Mouse (Mus musculus): Measurements from ENCODE around the gene Fam122b. TPM values are rescaled to one million over a fixed set of nuclear protein-coding genes. Genes with fewer than 3 reads are reported as not detected.

The Fam122b gene
- polyA plus RNA-seq, 1 experiment from 2014 or later, result 3.7 TPM

DNA sequence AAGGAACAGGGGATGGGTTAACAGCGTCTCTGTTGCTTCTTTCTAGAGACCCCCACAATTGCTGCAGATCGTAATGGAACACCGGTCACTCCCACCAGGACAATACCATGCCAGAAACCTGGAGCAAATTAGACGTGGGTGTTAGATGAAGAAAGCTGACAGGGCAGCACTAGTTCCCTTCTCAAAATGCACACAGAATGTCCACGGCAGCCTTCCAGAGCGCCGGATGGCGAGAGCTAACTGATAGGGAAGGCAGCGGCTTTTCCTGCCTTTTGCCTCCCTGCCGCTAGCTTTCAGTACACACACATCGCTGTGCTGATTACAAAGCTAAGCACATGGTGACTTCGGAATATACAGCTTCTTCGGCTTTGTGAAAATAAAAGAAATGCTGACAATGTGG, 37.6 kb downstream of the Fam122b start:
- H3K9me3 ChIP-seq, result no peaks in the 10 kb centered on the region
- 31% methylated on average over 13 of the region's 13 CpGs for WGBS
- H3K4me1 ChIP-seq (replicated peaks), result no peaks in the 10 kb centered on the region
- H3K36me3 ChIP-seq, result no peaks in the 10 kb centered on the region
- H3K4me2 ChIP-seq, result peak overlapping the region; percentile 54
- 0 out of 2 replicates have a peak overlapping the region, but pooled peaks have one; percentile 27 for H3K9ac ChIP-seq
- no peaks in the 10 kb centered on the region for H3K27me3 ChIP-seq
- H3K4me3 ChIP-seq, result peak overlapping the region; percentile 33
- H3K27ac ChIP-seq (replicated peaks), result no peak overlapping the region
- ATAC-seq (ENCODE audit: low FRiP score, low read depth), result peak; percentile 42; the same call in 1 of the 2 replicates

- H3K27me3 ChIP-seq, result no peaks in the 10 kb centered on the region
- no peaks in the 10 kb centered on the region for H3K36me3 ChIP-seq
- H3K4me3 ChIP-seq, result no peak overlapping the region
- no peak overlapping the region for H3K4me2 ChIP-seq
- no peaks in the 10 kb centered on the region for H3K9me3 ChIP-seq
- no peak overlapping the region for H3K27ac ChIP-seq (replicated peaks)
- 57% methylated on average over 6 of the region's 6 CpGs for WGBS
- ATAC-seq (ENCODE audit: low FRiP score, low read depth), result no peak
- no peaks in the 10 kb centered on the region for H3K4me1 ChIP-seq (replicated peaks)
- no peak overlapping the region for H3K9ac ChIP-seq
Measured at GRCm38 (mm10) chrX:53224353-53224944, 45.2 kb downstream of the Fam122b start.

GRCm38 (mm10) chrX:53220855-53221254, 48.8 kb downstream of the Fam122b start:
- Histone ChIP-seq H3K27me3 (no peaks in the 10 kb centered on the region), H3K27ac (replicated peaks) (no peak overlapping the region), H3K9ac (no peak overlapping the region), H3K4me3 (no peak overlapping the region), H3K9me3 (no peaks in the 10 kb centered on the region), H3K4me1 (replicated peaks) (no peaks in the 10 kb centered on the region), H3K36me3 (no peaks in the 10 kb centered on the region), H3K4me2 (no peak overlapping the region)
- no peak for ATAC-seq (ENCODE audit: low FRiP score, low read depth)
- WGBS, result 69% methylated on average over 9 of the region's 9 CpGs

DNA sequence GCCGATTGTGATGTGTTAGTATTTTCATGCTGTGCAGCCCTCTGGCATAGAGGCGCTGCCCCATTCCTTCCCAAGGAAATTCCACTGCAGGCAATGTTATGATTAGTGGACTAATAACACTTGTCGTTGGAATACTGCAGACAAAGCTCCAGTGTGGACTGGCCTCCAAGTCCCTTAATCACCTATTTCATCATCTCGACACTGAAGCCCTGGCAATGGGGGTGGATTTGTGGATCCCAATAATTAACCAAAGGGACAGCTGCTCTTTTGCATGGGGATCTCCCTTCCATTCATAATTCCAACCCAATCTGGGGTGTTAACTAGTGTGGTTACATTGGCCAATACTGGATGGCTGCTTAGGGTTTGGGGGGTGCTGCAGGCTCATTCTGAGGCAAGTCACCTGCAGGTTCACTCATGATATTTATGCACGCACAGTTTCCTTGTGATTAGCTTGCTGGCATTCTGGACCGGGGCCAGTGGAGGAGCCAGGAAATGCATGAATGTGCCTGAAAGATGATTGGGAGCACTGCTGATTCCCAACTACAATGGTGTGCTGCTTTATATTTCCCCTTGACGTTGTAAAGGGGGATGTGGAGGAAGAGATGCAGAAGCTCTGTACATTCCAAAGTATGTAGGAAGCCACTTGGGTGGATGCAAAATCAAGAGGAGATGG, 54.9 kb downstream of the Fam122b start:
- no peak overlapping the region for H3K4me2 ChIP-seq
- no peaks in the 10 kb centered on the region for H3K27me3 ChIP-seq
- H3K4me3 ChIP-seq, result no peak overlapping the region
- H3K9me3 ChIP-seq, result no peaks in the 10 kb centered on the region
- no peak overlapping the region for H3K27ac ChIP-seq (replicated peaks)
- peak; percentile 63; the same call in 1 of the 2 replicates for ATAC-seq (ENCODE audit: low FRiP score, low read depth)
- H3K9ac ChIP-seq, result no peak overlapping the region
- no peaks in the 10 kb centered on the region for H3K4me1 ChIP-seq (replicated peaks)
- 54% methylated on average over 7 of the region's 7 CpGs for WGBS
- H3K36me3 ChIP-seq, result no peaks in the 10 kb centered on the region

DNA sequence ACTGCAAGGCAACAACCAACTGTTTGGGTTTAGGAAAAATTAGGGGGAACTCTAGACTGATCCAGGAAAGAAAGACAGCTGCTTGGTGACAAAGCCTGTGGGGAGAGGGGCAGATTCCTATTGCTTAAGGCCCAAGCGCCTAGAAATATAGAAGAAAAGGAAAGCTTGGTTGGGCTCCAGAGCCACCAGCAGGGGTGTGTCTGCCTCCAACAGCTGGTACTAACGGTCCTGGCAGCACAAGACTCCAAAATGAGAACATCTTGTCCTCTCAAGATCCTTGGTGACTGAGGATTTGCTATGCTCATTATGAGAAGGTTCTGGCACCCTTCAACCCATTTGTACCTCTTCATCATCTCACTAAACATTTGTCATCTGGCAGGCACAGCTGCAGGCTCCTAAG, 55.8 kb downstream of the Fam122b start:
- Histone ChIP-seq H3K27me3 (no peaks in the 10 kb centered on the region), H3K36me3 (no peaks in the 10 kb centered on the region), H3K4me1 (replicated peaks) (no peaks in the 10 kb centered on the region), H3K4me2 (no peak overlapping the region), H3K4me3 (no peak overlapping the region), H3K9ac (no peak overlapping the region), H3K27ac (replicated peaks) (no peak overlapping the region), H3K9me3 (no peaks in the 10 kb centered on the region)
- no peak for ATAC-seq (ENCODE audit: low FRiP score, low read depth)
- WGBS, result 71% methylated on average over 2 of the region's 2 CpGs

- no peaks in the 10 kb centered on the region for H3K36me3 ChIP-seq
- H3K4me2 ChIP-seq, result no peak overlapping the region
- 46% methylated on average over 9 of the region's 9 CpGs for WGBS
- 0 out of 2 replicates have a peak overlapping the region, but pooled peaks have one; percentile 34 for H3K27ac ChIP-seq (replicated peaks)
- no peaks in the 10 kb centered on the region for H3K4me1 ChIP-seq (replicated peaks)
- no peak overlapping the region for H3K9ac ChIP-seq
- no peak overlapping the region for H3K4me3 ChIP-seq
- no peak for ATAC-seq (ENCODE audit: low FRiP score, low read depth)
- no peaks in the 10 kb centered on the region for H3K9me3 ChIP-seq
- H3K27me3 ChIP-seq, result no peaks in the 10 kb centered on the region
Measured at GRCm38 (mm10) chrX:53212485-53212884, 57.1 kb downstream of the Fam122b start.

- Histone ChIP-seq H3K4me2 (no peak overlapping the region), H3K27ac (replicated peaks) (peak overlapping the region; percentile 61; the same call in 1 of the 2 replicates), H3K9me3 (no peaks in the 10 kb centered on the region), H3K9ac (no peak overlapping the region), H3K4me1 (replicated peaks) (no peaks in the 10 kb centered on the region), H3K36me3 (no peaks in the 10 kb centered on the region), H3K27me3 (no peaks in the 10 kb centered on the region), H3K4me3 (no peak overlapping the region)
- ATAC-seq (ENCODE audit: low FRiP score, low read depth), result peak; percentile 79
- WGBS, result 43% methylated on average over 7 of the region's 7 CpGs
Measured at GRCm38 (mm10) chrX:53211756-53212483, 57.7 kb downstream of the Fam122b start.

DNA sequence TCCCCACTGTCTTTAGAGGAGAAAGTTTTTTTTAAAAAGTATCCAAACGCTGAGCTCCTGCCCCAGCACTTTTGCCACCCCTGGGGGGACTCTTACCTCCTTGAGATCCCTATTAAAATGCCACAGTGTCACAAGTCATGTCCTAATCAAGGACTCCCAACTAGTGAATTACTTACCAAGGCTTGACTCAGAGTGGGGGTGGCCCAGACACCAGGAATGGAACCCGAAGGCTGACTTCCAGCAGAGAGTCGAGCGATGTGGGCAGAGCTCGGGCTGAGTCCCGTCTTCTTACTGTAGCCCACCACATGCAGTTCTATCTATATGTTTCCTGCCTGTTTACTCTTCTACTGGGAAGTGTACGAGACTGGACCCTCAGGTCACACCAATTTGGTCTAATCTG, 60.2 kb downstream of the Fam122b start:
- Histone ChIP-seq H3K27me3 (no peaks in the 10 kb centered on the region), H3K4me2 (no peak overlapping the region), H3K4me3 (no peak overlapping the region), H3K9me3 (no peaks in the 10 kb centered on the region), H3K36me3 (no peaks in the 10 kb centered on the region), H3K27ac (replicated peaks) (no peak overlapping the region), H3K9ac (no peak overlapping the region), H3K4me1 (replicated peaks) (no peaks in the 10 kb centered on the region)
- ATAC-seq (ENCODE audit: low FRiP score, low read depth), result no peak
- WGBS, result 56% methylated on average over 7 of the region's 7 CpGs

- no peak overlapping the region for H3K4me3 ChIP-seq
- no peaks in the 10 kb centered on the region for H3K9me3 ChIP-seq
- no peak overlapping the region for H3K4me2 ChIP-seq
- no peak overlapping the region for H3K9ac ChIP-seq
- H3K36me3 ChIP-seq, result no peaks in the 10 kb centered on the region
- WGBS, result 38% methylated on average over 3 of the region's 3 CpGs
- no peaks in the 10 kb centered on the region for H3K27me3 ChIP-seq
- no peak for ATAC-seq (ENCODE audit: low FRiP score, low read depth)
- H3K4me1 ChIP-seq (replicated peaks), result no peaks in the 10 kb centered on the region
- H3K27ac ChIP-seq (replicated peaks), result no peak overlapping the region
Measured at GRCm38 (mm10) chrX:53204690-53205311, 64.8 kb downstream of the Fam122b start.

DNA sequence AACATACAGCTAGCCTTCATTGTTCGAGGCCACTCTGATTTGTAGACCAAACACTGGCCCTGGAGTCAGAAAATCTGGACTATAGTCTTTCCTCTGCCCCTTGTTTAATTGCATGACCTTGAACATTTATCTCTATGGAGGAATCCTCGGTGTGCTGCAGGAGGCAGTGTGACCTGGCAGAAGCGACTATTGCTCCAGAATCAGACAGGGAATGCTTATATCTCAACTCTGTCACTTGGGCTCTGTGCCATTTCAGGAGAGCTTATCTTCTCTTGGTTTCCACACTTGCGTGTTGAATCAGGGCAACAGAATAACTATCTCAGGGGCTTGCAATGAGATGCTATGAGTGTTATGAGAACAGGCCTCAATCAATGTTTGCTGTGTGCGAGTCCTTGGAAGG, 68.0 kb downstream of the Fam122b start:
- Histone ChIP-seq H3K4me2 (no peak overlapping the region), H3K4me3 (no peak overlapping the region), H3K36me3 (no peaks in the 10 kb centered on the region), H3K27me3 (no peaks in the 10 kb centered on the region), H3K27ac (replicated peaks) (no peak overlapping the region), H3K9me3 (no peaks in the 10 kb centered on the region), H3K9ac (no peak overlapping the region), H3K4me1 (replicated peaks) (no peaks in the 10 kb centered on the region)
- ATAC-seq (ENCODE audit: low FRiP score, low read depth), result no peak
- WGBS, result 82% methylated on average over 5 of the region's 5 CpGs

DNA sequence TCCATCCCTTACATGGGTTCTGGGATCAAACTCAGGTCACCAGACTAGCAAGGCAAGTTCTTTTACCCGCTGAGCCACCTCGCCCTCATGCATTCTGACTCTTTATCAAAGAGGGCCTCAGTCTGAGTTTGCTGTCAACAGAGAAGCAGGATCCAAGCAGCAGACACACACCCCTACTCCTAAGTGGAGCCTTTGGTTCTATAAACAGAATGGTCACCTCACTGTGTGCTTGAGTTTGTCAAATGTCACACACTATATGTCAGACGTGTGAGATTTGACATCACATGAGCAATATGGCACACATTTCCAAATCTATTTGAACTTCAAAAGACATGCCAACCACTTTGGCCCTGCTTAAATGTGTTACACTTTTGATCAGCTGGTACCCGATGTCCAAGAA, 71.9 kb downstream of the Fam122b start:
- Histone ChIP-seq H3K4me1 (replicated peaks) (no peaks in the 10 kb centered on the region), H3K36me3 (no peaks in the 10 kb centered on the region), H3K4me2 (no peak overlapping the region), H3K27ac (replicated peaks) (no peak overlapping the region), H3K4me3 (no peak overlapping the region), H3K27me3 (no peaks in the 10 kb centered on the region), H3K9me3 (no peaks in the 10 kb centered on the region), H3K9ac (no peak overlapping the region)
- WGBS, result 94% methylated on average over 4 of the region's 4 CpGs
- no peak for ATAC-seq (ENCODE audit: low FRiP score, low read depth)

DNA sequence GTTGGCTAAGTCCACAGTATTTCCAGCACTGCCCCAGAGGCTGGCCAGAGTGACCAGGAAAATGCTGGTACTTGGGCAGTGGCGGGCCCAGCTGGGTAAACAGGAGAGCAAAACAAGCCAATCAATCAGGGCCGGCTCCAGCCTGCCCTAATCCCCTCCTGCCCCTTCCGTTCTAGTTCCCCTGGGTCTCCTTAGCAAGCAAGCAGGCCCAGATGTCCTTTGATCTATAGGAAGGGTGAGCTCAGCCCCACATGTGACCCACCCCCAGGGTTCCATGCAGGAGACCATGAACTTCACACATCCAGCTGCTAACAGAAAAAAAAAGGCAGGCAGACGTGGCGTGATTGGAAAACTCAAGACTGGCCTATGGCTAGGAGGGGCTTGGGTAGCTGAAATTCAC, 73.2 kb downstream of the Fam122b start:
- WGBS, result 48% methylated on average over 5 of the region's 5 CpGs
- ATAC-seq (ENCODE audit: low FRiP score, low read depth), result no peak
- H3K4me2 ChIP-seq, result no peak overlapping the region
- H3K4me1 ChIP-seq (replicated peaks), result no peaks in the 10 kb centered on the region
- H3K9ac ChIP-seq, result no peak overlapping the region
- H3K9me3 ChIP-seq, result no peaks in the 10 kb centered on the region
- H3K36me3 ChIP-seq, result no peaks in the 10 kb centered on the region
- H3K4me3 ChIP-seq, result no peak overlapping the region
- H3K27me3 ChIP-seq, result no peaks in the 10 kb centered on the region
- H3K27ac ChIP-seq (replicated peaks), result no peak overlapping the region
